Mouse (Mus musculus): ENCODE results near the gene Dnah8.

Dnah8 gene

GRCm38 (mm10) chr17:30679612-30680011 lies 55.5 kb downstream of the Dnah8 start:
- ChIA-PET POLR2A (interaction anchor here in 2 of 4 experiments (0.7 to 4.1 kb wide), 12 partner anchors 9 to 240 kb away, joined by 3 to 21 read pairs (median 4); no protein-coding TSS in a partner anchor), CTCF (interaction anchor here in 3 of 4 experiments (0.6 to 4.4 kb wide), 16 partner anchors 8 to 147 kb away, joined by 3 to 61 read pairs (median 3); no protein-coding TSS in a partner anchor)

DNA sequence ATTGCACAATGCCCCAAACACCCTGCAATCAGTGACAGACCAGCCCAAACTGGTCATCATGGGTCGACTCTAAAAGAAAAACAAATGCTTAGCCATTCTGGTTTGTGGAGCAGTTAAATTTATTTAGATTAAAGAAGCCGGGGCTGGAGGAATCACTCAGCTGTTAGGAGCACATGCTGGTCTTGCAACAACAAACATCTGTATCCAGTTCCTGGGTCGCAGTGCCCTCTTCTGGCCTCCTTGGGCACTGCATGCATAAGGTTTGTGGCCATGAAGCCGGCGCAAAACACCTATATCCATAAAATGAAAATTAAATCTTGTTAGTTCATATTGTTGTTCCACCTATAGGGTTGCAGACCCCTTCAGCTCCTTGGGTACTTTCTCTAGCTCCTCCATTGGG lies 57.5 kb downstream of the Dnah8 start:
- POLR2A ChIA-PET: interaction anchor here (0.6 to 4.1 kb wide), 49 partner anchors 8 to 1373 kb away, joined by 3 to 21 read pairs (median 4); no protein-coding TSS in a partner anchor
- CTCF ChIA-PET: interaction anchor here (0.6 to 4.4 kb wide), 105 partner anchors 8 to 1422 kb away, joined by 3 to 61 read pairs (median 5); no protein-coding TSS in a partner anchor

DNA sequence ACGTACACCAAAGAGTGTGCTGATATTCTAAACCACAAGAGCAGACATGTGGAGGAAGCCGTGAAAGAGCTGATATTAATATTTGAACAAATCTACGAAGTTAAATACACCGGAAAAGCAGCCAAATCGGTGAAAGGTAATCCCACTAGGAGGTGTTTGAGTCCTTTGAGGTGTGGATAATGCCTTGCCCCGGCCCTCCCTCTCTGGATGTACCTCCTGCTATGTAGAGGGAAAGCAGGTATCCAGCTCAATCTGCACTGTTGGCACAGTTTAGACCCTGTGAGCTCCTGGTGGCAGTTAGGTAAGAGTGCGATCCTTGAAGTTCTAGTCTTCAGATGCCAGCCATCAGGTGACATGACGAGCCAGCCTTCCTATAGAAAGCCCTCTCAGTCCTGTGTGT lies 66.0 kb downstream of the Dnah8 start:
- POLR2A ChIA-PET: interaction anchor here in 1 of 4 experiments (0.6 to 4.3 kb wide), 8 partner anchors 9 to 155 kb away, joined by 3 to 21 read pairs (median 4); no protein-coding TSS in a partner anchor
- CTCF ChIA-PET: interaction anchor here in 3 of 4 experiments (0.6 to 1.6 kb wide), 7 partner anchors 9 to 162 kb away, joined by 3 to 7 read pairs (median 5); no protein-coding TSS in a partner anchor

- ChIA-PET CTCF (interaction anchor here (0.6 to 1.6 kb wide), 11 partner anchors 7 to 335 kb away, joined by 3 to 14 read pairs (median 4); no protein-coding TSS in a partner anchor), POLR2A (interaction anchor here in 3 of 4 experiments (0.5 to 4.3 kb wide), 10 partner anchors 10 to 1628 kb away, joined by 3 to 21 read pairs (median 4); no protein-coding TSS in a partner anchor)
These were observed 67.3 kb downstream of the Dnah8 start for GRCm38 (mm10) chr17:30691481-30691880.

DNA sequence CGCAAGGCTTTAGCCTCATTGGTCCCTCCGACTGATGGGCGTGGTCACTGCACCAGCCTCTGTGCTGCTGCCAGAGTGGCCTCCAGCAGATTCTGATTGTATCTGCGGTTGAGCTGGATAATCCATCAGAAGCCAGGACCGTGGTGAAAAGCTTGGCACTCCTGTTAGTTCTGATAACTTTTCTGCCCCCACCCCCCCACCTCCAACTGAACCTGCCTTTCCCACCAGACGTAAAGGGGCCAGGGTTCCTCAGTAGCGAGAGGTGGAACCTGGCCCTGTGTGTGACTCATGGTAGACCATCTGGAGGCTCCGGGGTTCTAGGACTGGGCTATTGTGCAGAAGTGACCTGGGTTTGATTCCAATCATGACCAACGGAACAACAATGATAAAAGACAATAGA lies 70.1 kb downstream of the Dnah8 start:
- POLR2A ChIA-PET: interaction anchor here in 3 of 4 experiments (0.5 to 4.3 kb wide), 5 partner anchors 13 to 61 kb away, joined by 3 to 21 read pairs (median 3); no protein-coding TSS in a partner anchor
- CTCF ChIA-PET: interaction anchor here in 2 of 4 experiments (0.6 to 2.1 kb wide), 9 partner anchors 12 to 562 kb away, joined by 3 to 9 read pairs (median 4); no protein-coding TSS in a partner anchor

GRCm38 (mm10) chr17:30714732-30715131 lies 90.6 kb downstream of the Dnah8 start:
- ChIA-PET POLR2A (no interaction called here), CTCF (interaction anchor here in 1 of 4 experiments (1.0 kb wide), 1 partner anchor 155 kb away, joined by 4 read pairs; no protein-coding TSS in a partner anchor)

- CTCF ChIA-PET: interaction anchor here (0.7 to 3.3 kb wide), 22 partner anchors 9 to 159 kb away, joined by 3 to 28 read pairs (median 4); no protein-coding TSS in a partner anchor
- POLR2A ChIA-PET: interaction anchor here in 2 of 4 experiments (0.7 to 2.4 kb wide), 3 partner anchors 14 to 155 kb away, joined by 5 to 7 read pairs (median 5); no protein-coding TSS in a partner anchor
These were observed 94.0 kb downstream of the Dnah8 start for GRCm38 (mm10) chr17:30718197-30718596.

DNA sequence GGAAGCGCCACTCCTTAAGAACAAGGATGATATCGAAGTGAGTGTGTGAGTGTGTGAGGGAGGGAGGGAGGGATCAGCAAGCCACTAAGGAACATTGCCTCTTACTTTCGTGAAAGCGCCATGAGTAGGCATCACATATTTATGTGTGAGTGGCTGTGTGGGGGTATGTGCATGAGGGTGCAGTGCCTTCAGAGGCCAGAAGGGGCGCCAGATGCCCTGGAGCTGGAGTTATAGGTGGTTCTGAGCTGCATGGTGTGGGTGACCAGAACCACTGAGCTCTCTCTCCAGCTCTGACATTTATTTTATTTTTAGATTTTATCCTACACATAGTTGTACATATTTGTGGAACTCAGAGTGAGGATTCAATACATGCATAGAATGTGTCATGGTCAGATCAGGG lies 94.9 kb downstream of the Dnah8 start:
- ChIA-PET CTCF (interaction anchor here (0.5 to 3.3 kb wide), 33 partner anchors 9 to 848 kb away, joined by 3 to 28 read pairs (median 4); no protein-coding TSS in a partner anchor), POLR2A (interaction anchor here in 2 of 4 experiments (0.5 to 2.4 kb wide), 9 partner anchors 9 to 219 kb away, joined by 3 to 7 read pairs (median 3); no protein-coding TSS in a partner anchor)

DNA sequence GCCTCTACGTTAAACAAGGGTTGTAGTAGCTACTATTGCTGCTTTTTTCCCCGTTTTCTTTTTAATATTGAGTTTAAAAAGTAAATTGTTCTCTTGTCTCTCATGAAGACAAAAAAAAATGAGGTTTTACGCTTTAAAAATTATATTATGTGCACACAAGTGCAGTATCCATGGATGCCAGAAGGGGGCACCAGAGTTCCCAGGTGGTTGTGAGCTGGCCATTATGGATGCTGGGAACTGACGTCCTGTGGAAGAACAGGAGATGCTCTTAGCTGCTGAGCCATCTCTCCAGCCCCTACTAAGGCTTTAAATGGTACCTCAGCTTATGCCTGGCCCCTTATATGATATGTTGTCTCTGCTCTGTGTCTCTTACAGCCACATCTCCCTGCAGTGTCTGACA lies 103.6 kb downstream of the Dnah8 start:
- ChIA-PET POLR2A (interaction anchor here in 3 of 4 experiments (0.7 to 1.6 kb wide), 7 partner anchors 9 to 125 kb away, joined by 3 to 5 read pairs (median 4); no protein-coding TSS in a partner anchor), CTCF (interaction anchor here (0.5 to 2.6 kb wide), 118 partner anchors 9 to 989 kb away, joined by 3 to 30 read pairs (median 4); partner anchors contain the start of gene Glp1r (in 1 of the 4))

GRCm38 (mm10) chr17:30732736-30733135 lies 108.6 kb downstream of the Dnah8 start:
- POLR2A ChIA-PET: interaction anchor here in 3 of 4 experiments (0.6 to 1.7 kb wide), 7 partner anchors 9 to 120 kb away, joined by 3 to 11 read pairs (median 4); no protein-coding TSS in a partner anchor
- CTCF ChIA-PET: interaction anchor here in 3 of 4 experiments (0.5 to 2.3 kb wide), 16 partner anchors 8 to 714 kb away, joined by 3 to 11 read pairs (median 4); no protein-coding TSS in a partner anchor

- ChIA-PET CTCF (interaction anchor here in 2 of 4 experiments (0.7 to 1.0 kb wide), 4 partner anchors 10 to 86 kb away, joined by 3 to 12 read pairs (median 6); no protein-coding TSS in a partner anchor), POLR2A (interaction anchor here in 1 of 4 experiments (0.6 kb wide), 1 partner anchor 47 kb away, joined by 3 read pairs; no protein-coding TSS in a partner anchor)
These were observed 110.6 kb downstream of the Dnah8 start for GRCm38 (mm10) chr17:30734770-30735169.

DNA sequence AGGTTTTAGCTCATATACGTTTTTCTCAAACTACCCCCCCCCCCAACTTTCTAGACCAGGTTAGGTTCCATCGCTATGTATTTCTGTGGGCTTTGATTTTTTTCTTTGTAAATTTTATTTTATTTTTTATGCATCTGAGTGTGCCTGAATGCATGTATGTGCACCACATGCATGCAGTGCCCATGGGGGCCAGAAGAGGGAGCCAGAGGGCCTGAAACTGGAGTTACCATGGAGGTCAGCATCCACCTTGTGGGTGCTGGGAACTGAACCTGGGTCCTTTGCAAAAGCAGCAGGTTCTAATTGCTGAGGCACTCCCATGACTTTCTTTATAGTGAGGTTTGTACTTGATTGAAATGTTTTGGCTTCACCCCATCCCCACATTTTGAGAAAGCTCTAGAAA lies 111.3 kb downstream of the Dnah8 start:
- CTCF ChIA-PET: interaction anchor here in 2 of 4 experiments (0.7 to 1.0 kb wide), 4 partner anchors 11 to 86 kb away, joined by 3 to 12 read pairs (median 6); no protein-coding TSS in a partner anchor
- POLR2A ChIA-PET: interaction anchor here in 1 of 4 experiments (0.6 kb wide), 1 partner anchor 48 kb away, joined by 3 read pairs; no protein-coding TSS in a partner anchor

- CTCF ChIA-PET: interaction anchor here (0.5 to 2.3 kb wide), 55 partner anchors 8 to 848 kb away, joined by 3 to 30 read pairs (median 3); no protein-coding TSS in a partner anchor
- POLR2A ChIA-PET: interaction anchor here in 3 of 4 experiments (0.6 to 1.7 kb wide), 4 partner anchors 9 to 100 kb away, joined by 3 to 5 read pairs (median 4); no protein-coding TSS in a partner anchor
These were observed 113.6 kb downstream of the Dnah8 start for GRCm38 (mm10) chr17:30737797-30738196.

DNA sequence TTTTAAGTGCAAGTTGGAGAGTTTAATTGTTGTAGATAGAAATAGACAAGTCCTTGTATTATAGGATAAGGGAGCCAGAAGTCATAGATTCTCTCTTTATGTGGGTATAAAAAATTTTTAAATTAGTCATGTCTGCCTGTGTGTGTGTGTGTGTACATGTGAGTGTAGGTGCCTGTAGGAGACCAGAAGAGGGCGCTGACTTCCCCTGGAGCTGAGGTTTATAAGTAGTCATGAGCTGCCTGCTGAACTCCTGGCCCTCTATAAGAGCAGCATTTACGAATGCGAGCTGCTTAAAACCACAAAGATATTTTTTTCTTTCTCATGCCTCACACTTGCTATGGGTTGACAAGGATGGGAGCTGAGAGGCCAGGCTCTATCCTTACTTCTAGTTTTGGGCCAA lies 115.6 kb downstream of the Dnah8 start:
- ChIA-PET POLR2A (interaction anchor here in 2 of 4 experiments (0.6 to 0.9 kb wide), 2 partner anchors 13 to 122 kb away, joined by 3 to 4 read pairs; no protein-coding TSS in a partner anchor), CTCF (interaction anchor here in 2 of 4 experiments (0.5 to 1.4 kb wide), 7 partner anchors 12 to 1404 kb away, joined by 3 to 5 read pairs (median 4); no protein-coding TSS in a partner anchor)

GRCm38 (mm10) chr17:30743947-30744346 lies 119.8 kb downstream of the Dnah8 start:
- POLR2A ChIA-PET: interaction anchor here in 1 of 4 experiments (0.5 to 1.7 kb wide), 2 partner anchors 60 to 63 kb away, joined by 4 to 5 read pairs; no protein-coding TSS in a partner anchor
- CTCF ChIA-PET: interaction anchor here (0.5 to 6.0 kb wide), 15 partner anchors 9 to 234 kb away, joined by 3 to 44 read pairs (median 3); no protein-coding TSS in a partner anchor

DNA sequence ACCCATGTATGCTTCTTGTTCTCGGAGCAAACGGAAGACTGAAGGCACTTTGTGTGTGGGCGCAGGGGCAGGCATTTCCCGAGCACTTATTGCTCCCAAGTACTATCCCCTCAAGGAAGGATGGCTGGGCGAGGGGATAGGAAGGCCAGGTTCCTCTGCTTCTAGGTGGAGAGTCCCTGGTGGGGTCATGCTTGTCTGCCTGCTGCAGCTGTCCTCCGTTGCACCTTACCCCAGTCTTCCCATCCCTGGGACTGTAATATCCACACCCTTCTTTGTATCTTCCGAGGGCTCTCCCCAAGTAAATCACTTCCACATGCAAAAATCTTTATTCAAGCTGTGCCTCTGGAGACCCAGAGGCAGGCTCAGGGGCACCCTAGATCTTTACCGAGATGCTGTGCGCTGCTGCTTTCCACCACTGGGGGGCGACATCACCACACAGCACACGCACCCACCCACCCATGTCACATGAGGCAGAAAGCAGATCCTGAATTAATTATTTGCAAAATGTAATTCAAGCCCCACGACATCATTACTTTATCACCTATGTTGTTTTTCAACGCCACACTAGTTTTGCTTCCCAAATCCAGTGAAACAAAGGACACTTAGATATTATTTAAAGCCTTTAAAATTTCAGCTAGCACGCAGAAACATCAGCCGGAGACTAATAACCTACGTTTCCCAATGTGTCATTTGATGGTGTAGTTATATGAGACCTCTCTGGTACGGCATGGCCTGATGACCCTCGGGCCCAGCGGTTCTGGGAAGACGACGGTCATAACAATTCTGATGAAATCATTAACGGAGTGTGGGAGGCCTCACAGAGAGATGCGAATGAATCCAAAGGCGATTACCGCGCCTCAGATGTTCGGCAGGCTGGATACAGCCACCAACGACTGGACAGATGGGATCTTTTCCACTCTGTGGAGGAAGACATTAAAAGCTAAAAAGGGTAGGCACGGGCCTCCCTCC lies 122.2 kb downstream of the Dnah8 start:
- POLR2A ChIA-PET: interaction anchor here in 3 of 4 experiments (0.6 to 2.8 kb wide), 8 partner anchors 13 to 582 kb away, joined by 3 to 11 read pairs (median 4); no protein-coding TSS in a partner anchor
- CTCF ChIA-PET: interaction anchor here (0.5 to 6.0 kb wide), 40 partner anchors 8 to 497 kb away, joined by 3 to 44 read pairs (median 4); no protein-coding TSS in a partner anchor

- POLR2A ChIA-PET: interaction anchor here in 2 of 4 experiments (0.9 to 2.8 kb wide), 5 partner anchors 10 to 130 kb away, joined by 3 to 11 read pairs (median 5); no protein-coding TSS in a partner anchor
These were observed 125.2 kb downstream of the Dnah8 start for GRCm38 (mm10) chr17:30749391-30749790.

More at GRCm38 (mm10) chr17:30749391-30749790, 125.2 kb downstream of the Dnah8 start:
- CTCF ChIA-PET: interaction anchor here in 2 of 4 experiments (0.6 to 6.0 kb wide), 11 partner anchors 9 to 103 kb away, joined by 3 to 44 read pairs (median 6); no protein-coding TSS in a partner anchor
